Mouse (Mus musculus): ENCODE measurements around the gene Wscd2.

Wscd2 gene

DNA sequence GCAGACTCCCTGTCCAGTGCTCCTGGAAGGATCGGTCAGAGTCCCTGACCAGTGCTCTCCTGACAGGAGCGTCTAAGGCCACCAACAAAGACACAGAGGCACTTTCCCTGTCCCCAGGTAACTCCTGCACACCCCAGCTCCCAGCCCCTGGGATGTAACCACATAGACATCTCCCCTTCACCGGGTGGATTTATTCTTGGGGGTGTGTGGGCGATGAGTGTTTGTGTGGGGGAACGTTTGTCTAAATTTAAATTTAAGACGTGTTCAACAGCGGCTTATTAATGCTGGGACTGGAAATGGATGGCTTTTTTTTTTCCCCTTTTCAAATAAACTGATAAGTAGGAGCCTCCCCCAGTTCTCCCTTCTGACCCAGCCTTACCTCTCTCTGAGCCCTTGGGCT, 49.7 kb downstream of the Wscd2 start:
- DNase-seq (ENCODE audit: low spot score): no peak

DNA sequence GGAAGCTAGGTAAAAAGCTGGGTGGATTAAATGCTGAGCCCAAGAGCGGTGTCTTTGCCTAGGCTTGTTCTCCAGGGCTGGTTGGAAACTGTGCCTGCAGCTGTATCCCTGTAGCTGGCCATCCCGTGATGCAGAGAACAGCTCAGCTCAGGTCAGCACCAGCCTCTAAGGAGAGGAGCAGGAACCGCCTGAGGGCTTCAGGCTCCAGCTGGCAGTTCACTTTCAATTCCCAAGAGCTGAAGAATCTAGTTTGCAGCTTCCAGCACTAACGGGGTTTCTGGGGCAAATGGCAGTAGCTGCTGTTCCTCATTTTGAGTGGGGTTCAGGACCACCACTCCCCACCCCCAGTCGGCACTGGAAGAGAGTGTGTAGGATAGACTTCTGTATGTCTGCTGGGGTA, 51.1 kb downstream of the Wscd2 start:
- no peak for DNase-seq (ENCODE audit: low spot score)

DNA sequence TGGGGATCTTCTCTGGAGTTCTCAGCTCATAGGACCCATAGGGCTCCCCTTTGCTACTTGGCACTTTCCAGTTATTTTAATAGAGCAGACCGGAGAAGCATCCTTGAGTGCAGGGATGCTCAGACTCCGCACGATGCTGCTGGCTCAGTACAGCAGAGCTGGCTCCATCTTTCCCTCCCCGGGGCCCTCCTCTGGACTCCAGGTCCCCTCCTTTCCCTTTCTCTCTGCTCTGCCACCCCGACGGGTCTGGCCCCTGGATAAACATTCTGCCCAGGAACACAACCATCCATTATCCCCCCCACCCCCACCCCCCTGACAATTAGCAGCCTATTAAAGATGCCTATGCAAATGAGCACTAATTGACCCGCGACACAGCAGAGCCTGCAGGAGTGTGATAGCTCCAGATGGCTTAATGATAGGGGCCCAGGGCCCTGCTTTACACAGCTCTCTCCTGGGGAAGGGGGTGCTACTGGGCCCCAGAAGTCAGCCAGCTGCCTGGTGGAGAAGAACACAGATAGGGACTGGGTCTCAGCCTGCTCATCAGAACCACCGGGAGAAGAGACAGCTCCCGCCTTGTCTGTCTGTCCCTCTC, 52.8 kb downstream of the Wscd2 start:
- DNase-seq (ENCODE audit: low spot score): no peak

DNA sequence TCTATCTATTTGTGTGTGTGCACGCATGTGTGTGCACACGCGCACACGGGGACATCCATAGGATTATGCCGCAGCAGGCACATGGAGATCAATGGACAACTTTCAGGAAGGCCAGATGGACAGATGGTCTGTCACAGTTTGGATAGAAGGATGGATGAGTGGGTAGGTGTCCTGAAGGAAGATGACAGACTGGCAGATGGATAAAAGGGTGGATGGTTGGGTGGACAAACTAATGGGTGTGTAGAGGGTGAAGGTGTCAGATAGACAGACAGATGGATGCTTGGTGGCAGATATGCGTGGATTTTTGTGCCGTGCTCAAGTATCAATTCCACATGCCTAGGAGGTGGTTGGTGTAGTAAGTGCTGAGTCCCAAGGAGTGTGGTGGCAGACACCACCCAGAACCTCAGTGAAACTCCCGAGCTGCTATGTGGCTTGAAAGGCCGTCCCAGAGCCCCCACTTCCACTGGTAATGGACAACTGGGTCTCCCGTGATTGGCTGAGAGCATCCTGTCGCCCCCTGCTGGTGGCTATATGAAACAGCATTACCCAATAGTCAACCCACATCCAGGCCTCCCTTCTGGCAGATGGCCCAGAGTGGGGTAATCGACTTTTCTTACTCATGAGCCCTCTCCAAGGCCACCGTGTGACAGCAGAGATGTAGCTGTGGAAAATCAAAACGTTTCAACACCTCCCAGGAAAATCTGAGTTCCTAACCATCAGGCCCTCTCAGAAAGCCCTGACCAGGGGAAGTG, 58.0 kb downstream of the Wscd2 start:
- peak; percentile 42 for DNase-seq (ENCODE audit: low spot score)

DNA sequence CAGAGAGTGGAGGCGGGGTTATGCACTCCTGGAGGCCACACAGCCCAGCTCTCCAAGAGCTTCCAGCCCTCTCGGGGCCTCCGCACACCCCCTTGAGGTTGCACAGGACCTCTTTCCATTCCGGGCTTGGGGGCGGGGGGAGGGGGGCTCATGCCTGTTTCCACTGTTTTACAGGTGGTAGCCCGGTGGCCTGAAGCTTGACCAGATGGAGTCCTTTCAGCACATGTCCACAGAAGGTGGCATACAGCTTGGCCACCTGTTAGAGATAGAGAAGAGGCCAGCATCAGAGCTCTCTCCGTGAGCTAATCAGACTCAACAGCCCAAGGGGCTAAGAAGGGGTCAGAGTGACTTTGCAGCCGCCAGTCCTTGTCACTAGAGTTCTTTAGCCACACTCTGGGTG, 60.1 kb downstream of the Wscd2 start:
- no peak for DNase-seq (ENCODE audit: low spot score)

DNA sequence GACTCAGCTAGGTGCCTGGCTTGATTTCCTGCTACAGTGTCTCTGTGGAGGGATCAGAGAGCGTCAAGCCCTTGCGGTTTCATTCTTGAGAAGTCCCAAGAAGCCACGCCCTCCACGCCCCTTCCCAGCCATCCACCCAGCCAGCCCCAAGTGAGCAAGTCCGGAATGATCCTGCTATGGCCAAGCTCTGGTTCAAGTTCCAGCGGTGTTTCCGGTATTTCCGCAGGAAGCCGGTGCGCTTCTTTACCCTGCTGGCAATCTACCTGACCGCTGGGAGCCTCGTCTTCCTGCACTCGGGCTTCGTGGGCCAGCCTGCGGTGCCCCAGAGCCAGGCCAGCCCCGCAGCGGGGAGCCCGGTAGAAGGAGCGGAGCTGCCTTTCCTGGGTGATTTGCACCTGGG, 60.6 kb downstream of the Wscd2 start:
- DNase-seq (ENCODE audit: low spot score): no peak

DNA sequence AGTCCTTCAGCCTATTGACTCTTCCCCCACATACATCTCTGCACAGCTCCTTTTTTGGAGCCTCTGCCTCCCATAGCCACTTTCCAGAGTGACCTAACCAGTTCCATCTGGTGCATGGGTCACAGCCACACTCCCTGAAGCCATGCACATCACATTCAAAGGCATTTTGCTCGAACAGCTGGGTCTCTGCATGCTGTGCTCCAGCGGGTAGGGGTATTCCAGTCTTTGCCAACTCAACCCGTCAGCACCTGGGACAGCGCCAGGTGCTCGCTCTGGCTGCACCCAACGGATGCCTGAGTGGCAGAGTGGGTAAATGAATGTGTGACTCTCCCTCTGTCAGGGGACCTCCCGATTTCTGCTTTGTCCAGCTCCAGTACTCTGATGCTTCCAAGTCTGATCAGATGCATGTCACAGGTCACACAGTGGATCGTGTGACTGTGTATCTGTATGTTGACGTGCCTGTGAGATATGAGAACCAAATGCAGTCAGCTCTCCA, 63.3 kb downstream of the Wscd2 start:
- peak; percentile 17 for DNase-seq (ENCODE audit: low spot score)

DNA sequence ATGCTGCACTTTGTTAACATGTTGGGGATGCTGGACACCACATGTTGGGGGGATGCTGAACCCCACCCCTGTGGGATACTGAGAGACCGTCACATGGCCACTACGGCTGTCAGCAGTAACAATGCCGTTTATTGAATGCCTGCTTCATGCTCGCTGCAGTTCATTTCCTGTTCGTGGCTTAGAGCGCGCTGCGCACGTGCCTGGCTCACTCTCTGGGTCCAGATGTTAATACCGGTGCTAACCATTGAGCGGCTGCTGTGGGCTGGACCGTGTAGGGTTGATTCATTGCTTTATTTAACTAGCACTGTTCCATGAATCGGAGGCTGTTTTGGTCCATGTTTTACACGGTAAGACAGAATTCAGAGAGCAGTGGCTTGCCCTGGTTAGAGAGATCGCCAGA, 64.0 kb downstream of the Wscd2 start:
- no peak for DNase-seq (ENCODE audit: low spot score)

DNA sequence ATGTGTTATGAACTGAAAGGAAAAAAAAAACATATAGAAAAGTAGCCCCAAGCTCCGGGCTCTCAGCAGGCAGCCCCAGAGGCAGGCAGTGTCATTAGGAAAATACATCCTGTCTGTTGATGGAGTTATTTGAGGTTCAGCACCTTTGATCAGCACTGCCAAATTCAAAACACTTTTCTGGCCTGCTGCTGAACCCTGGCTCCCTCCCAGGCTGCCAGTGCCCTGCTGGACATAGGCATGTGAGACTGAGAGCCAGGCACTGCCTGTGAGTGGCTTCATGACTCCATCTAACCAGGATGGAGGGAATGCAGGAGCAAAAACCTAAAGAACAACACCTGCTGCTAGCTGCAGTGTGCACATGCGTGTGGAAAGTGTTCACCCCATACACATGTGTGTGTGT, 64.4 kb downstream of the Wscd2 start:
- DNase-seq (ENCODE audit: low spot score): no peak

DNA sequence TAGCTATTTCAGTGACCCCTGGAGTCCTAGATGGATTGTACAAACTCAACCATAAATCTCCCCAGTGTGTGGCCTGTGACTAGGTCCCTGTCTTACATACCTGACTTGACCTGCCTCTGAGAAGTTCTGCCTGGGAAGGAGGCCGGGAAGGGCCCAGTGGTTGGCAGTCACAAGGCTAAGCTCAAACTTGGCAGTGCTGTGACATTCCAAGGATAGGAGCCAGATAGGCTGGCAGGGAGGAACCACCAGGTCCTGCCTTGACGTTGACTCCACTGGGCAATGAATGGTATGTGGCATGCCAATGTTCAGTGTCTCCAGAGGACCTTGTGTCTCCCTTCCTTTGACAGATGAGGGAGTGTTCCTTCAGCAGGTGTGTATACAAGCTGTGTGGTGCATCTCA, 65.6 kb downstream of the Wscd2 start:
- DNase-seq (ENCODE audit: low spot score): no peak

DNA sequence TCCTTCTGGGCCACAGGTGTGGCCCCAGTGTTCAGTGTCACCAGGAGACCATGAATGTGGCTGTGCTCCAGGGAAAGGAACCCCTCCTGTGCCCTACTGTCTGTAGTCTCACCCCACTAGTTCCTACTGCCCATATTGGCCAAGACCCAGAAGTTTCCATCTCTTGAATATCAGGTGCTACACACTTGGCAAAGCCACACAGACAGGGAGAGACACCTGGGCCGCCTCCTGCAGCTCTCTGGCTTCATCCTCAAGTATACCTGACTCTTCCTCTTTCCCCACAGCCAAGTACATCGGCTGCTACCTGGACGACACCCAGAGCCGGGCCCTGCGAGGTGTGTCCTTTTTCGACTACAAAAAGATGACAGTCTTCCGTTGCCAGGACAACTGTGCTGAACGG, 67.9 kb downstream of the Wscd2 start:
- DNase-seq (ENCODE audit: low spot score): no peak

DNA sequence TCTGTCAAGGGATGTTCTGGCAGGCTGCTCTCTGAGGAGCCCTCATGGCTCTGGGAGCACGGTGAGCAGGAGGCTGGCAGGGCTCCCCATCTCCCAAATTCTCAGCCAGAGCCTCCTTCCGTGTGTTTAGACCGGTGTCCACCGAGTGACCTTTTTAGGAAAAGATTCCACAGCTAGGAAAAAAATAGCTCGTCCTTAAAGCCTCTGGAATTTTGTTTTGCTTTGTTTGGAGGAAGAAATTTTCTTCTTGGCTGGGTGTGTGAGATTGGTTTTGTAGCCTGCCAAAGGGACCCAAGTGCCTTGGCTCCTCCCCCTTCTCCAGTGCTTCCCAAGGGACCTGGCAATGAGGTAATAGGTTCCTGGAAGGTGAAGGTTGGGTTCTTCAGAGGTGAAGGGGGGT, 69.5 kb downstream of the Wscd2 start:
- no peak for DNase-seq (ENCODE audit: low spot score)

DNA sequence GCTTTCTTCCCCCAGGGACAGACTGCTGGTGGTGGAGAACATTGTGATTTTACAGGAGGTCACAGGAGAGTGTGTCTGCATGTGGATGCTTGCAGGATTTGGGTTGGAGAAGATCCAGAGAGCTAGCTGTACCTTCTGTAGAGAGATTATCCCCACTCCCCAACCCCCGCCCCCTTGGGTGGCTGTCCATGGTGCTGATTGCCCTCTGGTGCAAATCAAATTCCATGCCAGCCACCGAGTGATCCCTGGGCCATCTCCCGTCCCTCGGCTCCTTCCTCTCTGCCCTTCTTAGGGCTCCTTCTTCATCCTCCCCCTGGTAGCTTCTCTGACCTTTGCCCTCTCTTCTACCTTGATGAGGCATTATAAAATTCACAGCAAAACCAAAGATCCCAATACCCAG, 74.3 kb downstream of the Wscd2 start:
- no peak for DNase-seq (ENCODE audit: low spot score)

DNA sequence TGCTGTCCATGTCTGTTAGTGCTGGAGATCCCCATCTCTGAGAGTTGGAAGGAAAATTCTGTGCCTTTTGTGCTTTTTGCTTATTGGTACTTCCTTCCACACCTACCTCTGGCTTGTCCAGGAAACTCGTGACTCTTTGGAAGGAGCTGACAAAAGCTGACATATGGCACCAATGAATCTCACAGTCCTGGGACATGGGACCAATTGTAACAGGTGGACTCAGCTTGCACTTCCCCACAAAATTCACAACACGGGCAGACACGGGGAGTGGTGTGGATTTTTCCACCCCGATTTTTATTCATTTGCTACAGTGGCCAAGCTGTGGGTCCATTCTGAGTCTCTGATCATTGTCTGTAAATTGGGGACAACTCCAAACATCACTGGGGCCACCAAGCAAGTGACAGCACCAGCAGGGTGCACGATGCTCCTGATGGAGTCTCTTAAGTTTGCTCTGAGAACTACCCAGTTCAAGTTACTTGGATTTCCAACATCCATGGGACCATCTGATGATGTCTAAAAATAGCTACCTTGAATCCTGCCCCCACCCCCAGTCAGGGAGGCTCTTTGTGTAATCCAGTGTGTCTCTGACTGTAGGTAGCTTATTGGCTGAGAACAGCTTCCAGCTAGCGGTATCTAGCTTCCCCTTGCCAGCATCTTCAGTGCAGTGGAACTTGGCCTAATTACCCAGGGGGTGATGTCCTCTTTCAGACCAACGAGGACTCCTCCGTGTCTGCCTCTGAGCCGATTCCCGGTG, 75.1 kb downstream of the Wscd2 start:
- no peak for DNase-seq (ENCODE audit: low spot score)

DNA sequence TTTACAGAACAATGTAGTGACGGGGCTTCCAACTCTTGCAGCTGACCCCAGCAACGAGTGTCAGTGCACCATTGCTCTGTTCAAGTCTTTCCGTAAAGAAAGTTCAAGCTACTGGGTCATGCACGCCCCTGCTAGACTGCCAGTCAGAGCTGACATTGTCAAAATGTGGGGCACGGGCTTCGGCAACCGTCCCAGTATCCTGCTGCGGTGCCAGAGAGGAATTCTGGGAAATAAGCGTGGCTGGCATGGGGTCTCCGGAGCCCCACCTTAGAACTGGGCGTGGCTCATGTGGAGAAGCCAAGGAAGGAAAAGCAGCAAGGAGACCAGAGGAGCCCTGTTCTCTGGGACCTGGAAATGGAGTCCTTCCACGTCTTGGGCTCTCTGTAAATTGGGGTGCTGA, 75.7 kb downstream of the Wscd2 start:
- DNase-seq (ENCODE audit: low spot score): no peak

DNA sequence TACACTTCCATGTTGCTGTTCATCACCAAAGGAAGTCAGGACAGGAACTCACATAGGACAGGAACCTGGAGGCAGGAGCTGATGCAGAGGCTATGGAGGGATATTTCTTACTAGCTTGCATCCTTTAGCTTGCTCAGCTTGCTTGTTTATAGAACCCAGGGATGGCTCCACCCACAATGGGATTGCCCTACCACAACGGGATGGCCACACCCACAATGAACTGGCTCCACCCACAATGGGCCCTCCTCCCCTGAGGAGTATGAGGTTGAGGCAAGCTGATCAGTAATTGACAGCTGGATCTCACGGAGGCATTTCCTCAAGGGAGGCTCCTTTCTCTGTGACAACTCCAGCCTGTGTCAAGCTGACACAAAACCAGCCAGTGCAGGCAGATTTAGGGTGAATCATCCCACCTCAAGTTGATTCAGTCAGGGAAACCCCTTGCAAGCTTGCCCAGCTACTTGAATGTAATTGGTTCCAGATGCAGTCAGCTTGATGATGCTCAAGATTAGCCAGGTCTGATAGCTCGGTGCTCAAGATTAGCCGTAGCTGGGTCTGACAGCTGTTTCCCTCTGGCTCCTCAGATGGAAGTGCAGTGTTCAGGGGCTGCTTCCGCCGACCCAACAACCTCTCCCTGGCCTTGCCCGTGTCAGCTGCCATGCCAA, 80.1 kb downstream of the Wscd2 start:
- no peak for DNase-seq (ENCODE audit: low spot score)

DNA sequence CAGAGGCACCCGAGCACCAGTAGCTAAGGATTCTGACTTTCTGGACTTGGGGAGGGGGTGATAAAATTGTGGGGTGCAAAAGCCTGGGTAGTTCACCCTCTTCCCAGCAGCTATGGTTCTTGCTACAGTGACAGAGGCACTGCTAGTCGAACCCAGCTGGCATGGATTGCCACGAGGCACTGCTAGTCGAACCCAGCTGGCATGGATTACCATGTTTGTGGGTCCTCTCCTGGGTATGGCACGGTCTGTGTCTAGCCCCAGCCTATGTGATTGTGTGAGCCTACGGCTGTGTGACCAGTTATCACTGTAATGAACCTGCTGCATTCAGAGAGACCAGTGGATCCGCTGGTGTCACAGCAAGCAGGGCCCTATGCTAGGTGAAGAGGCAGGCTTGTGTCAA, 87.4 kb downstream of the Wscd2 start:
- no peak for DNase-seq (ENCODE audit: low spot score)

DNA sequence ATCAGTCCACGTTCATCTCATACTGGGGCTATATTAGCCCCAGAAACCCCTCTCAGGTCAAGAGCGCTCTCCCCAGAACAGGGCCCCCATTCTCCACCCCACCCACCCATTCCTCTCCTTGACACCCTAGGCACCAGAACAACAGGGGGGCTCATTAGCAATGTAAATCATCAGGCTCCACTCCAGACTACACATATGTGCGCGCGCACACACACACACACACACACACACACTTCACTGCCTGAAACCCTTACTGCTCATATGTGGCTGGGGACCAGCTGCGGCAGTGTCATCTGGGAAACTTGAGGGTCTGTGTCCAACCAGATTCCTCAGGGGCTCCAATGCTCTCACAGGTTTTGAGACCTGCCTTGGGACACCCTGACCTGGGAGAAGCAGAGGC, 88.3 kb downstream of the Wscd2 start:
- no peak for DNase-seq (ENCODE audit: low spot score)

DNA sequence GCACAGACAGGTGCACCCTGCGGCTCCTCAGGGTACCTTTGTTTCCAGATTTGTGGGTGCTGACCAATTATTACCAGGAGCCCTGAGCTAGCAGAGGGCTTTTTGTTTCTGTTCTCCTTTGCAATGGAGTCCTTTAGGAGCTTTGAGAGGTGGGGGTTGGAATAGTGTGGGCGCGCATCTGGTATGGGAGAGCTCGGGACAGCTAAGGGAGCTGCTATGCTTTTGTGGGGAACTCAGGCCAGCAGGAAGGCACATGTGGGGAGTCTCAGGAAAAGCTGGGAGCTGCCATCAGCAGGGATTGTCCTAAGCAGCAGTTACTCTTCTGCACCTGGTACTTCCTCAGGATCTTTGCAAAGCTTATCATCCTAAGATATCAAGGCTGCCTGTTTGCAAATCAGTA, 89.0 kb downstream of the Wscd2 start:
- no peak for DNase-seq (ENCODE audit: low spot score)

DNA sequence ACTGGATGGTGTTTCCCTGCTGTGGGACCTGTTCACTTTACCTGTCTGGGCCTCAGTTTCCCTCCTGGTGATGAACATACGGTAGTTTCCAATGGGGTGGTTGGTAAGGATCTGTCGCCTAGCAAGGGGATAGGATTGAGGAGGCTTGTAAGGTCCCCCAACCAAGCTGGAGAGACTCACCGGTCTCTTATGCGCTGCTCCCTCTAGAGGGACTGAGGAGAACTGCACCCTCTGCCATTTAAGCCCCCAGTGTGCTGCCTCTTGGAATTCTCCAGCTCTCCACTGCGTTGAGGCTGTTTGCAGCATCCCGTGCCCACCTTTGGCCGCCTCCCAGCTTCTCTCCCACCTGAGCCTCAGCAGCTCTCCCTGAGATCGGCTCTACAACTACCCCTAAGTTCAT, 90.1 kb downstream of the Wscd2 start:
- no peak for DNase-seq (ENCODE audit: low spot score)

DNA sequence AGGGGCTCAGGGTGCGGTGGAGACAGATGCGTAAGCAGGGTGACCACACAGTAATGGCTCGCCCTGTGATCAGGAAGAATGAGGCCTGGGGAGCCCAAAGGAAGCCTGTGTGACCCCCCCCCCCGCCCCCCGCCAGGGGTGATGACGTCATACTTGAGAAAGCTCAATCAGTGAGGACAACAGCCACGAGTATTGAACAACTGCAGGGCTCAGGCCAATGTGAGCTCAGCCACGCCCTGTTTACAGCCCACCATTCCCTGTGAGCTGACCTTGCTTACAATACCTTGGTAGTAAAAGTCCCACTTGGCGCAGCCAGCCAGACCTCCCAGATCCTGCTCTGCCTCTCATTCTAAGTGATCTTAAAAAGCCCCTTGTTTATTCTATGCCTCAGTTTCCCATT, 90.7 kb downstream of the Wscd2 start:
- no peak for DNase-seq (ENCODE audit: low spot score)

DNA sequence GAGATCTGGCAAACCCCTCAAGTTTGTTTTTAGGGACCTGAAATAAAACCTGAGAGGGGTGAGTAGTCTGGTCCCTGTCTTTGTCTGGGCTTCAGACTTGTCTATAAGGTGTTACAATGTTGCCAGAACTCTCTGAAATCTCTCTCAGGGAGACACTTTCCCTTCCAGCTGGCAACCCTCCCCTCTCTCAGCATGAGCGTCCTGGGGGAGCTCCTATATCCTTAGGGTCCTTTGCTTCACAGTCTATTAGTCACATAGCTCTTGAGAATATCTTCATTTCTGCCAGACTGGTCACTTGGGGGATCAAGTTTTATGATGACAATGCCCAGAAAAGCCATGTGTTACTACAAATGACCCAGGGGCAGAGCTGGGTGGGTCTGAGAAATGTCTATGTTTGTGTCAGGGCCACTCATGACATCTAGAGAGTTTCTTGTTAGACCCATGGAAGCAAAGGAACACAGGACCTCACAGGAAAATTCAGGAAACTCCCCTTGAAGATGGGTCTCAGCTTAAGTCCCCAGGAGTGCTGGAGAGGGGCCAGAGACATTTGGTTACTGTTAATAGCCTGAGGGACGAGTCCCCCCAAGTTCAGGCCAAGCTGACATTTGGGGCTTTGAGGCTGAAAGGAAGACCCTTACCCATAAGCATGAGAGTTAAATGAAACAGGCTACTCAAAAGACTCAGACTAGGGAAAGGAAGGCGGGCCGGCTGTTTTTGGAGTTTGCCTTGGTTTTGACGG, 93.5 kb downstream of the Wscd2 start:
- DNase-seq (ENCODE audit: low spot score): no peak
